ENCODE assay signal across 9 mouse cellular contexts in the genomic region with DNA sequence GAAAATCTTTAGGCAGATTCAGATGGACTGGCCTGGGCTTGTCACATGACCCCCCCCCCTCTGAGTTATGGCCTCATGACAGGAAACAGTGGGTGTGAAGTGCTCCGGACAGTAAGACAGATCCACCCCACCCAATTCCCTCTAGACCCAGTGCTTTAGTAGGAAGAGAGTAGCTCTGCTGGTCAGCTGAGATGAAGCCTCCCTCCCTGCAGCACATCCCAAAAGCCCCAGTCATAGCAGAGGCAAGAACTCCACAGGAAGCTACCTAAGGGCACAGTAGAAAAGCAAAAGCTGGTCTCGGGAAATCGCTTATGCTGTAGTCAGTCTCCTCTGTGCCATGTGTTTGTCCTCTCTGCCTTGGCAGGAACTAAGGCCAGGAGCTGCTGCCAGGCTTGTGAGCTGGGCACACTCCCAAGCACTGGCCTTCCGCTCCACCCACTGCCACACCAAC. TPM values are rescaled to one million over a fixed set of nuclear protein-coding genes. Genes with fewer than 3 reads are reported as not detected.
DNase-seq lines count a peak whose midpoint lies in the region; ATAC-seq and TF ChIP-seq lines count a peak whose summit lies in the region.
"Had no signal": no experiment of that assay in that cellular context is flagged by ENCODE, and none has a peak within 500 bp of the region (broad histone marks: within the 10 kb centered on the region; RNA-seq: fewer than 3 reads in every experiment).

No protein-coding gene starts in this region.

- H3K36me3 ChIP-seq in hindbrain, embryonic 16.5 days (ENCODE audit: control insufficient read depth, insufficient read depth, low read length), result no peaks in the 10 kb centered on the region
- no peaks in the 10 kb centered on the region for H3K36me3 ChIP-seq in hindbrain, embryonic 12.5 days
- H3K36me3 ChIP-seq in forebrain, embryonic 16.5 days (ENCODE audit: control insufficient read depth, insufficient read depth), result no peaks in the 10 kb centered on the region
- H3K36me3 ChIP-seq in intestine, postnatal 0 days (ENCODE audit: control insufficient read depth, insufficient read depth), result no peaks in the 10 kb centered on the region
- H3K36me3 ChIP-seq: limb, embryonic 13.5 days had no signal

- peak; percentile 60 for DNase-seq in adrenal gland, adult 8-10 months
- DNase-seq in kidney, postnatal 25 days, result peak; percentile 13 to 65
- DNase-seq in thymus, postnatal 36 days, result no peak

- H3K4me1 ChIP-seq in hindbrain, embryonic 16.5 days (ENCODE audit: control insufficient read depth, insufficient read depth, low read depth, low read length), result no peaks in the 10 kb centered on the region
- H3K4me1 ChIP-seq in hindbrain, embryonic 12.5 days, result no peaks in the 10 kb centered on the region
- peaks cover 7% of the 10 kb centered on the region for H3K4me1 ChIP-seq in forebrain, embryonic 16.5 days (replicated peaks; ENCODE audit: control insufficient read depth, insufficient read depth, low read length)
- H3K4me1 ChIP-seq in intestine, postnatal 0 days (replicated peaks; ENCODE audit: control insufficient read depth, insufficient read depth, low read length), result no peaks in the 10 kb centered on the region
- H3K4me1 ChIP-seq: limb, embryonic 13.5 days had no signal

- no peaks in the 10 kb centered on the region for H3K9me3 ChIP-seq in hindbrain, embryonic 16.5 days (ENCODE audit: control insufficient read depth, low read length)
- H3K9me3 ChIP-seq in hindbrain, embryonic 12.5 days (replicated peaks), result no peaks in the 10 kb centered on the region
- H3K9me3 ChIP-seq in forebrain, embryonic 16.5 days (ENCODE audit: control insufficient read depth, low read length), result no peaks in the 10 kb centered on the region
- no peaks in the 10 kb centered on the region for H3K9me3 ChIP-seq in intestine, postnatal 0 days (ENCODE audit: control insufficient read depth)
- H3K9me3 ChIP-seq: limb, embryonic 13.5 days had no signal

- H3K4me3 ChIP-seq in hindbrain, embryonic 16.5 days (ENCODE audit: low read length), result no peak overlapping the region
- H3K4me3 ChIP-seq in hindbrain, embryonic 12.5 days, result no peak overlapping the region
- H3K4me3 ChIP-seq in forebrain, embryonic 16.5 days (replicated peaks; ENCODE audit: low read length), result no peak overlapping the region
- no peak overlapping the region for H3K4me3 ChIP-seq in intestine, postnatal 0 days (ENCODE audit: low read depth, low read length)
- H3K4me3 ChIP-seq: limb, embryonic 13.5 days had no signal

- no peak overlapping the region for H3K27ac ChIP-seq in hindbrain, embryonic 16.5 days (ENCODE audit: low read depth, low read length)
- no peak overlapping the region for H3K27ac ChIP-seq in hindbrain, embryonic 12.5 days
- H3K27ac ChIP-seq in forebrain, embryonic 16.5 days (ENCODE audit: low read length), result no peak overlapping the region
- H3K27ac ChIP-seq in intestine, postnatal 0 days (ENCODE audit: low read depth, low read length), result no peak overlapping the region
- H3K27ac ChIP-seq: limb, embryonic 13.5 days had no signal

- no peak for TF ChIP-seq CTCF in intestine, postnatal 0 days (IDR thresholded peaks at IDR 0.05; ENCODE audit: low read depth)

- ATAC-seq in hindbrain, embryonic 16.5 days, result peak; percentile 94
- ATAC-seq in hindbrain, embryonic 12.5 days (ENCODE audit: low FRiP score), result no peak
- peak; percentile 85 for ATAC-seq in forebrain, embryonic 16.5 days
- peak; percentile 63 for ATAC-seq in megakaryocyte, adult 5-6 weeks (ENCODE audit: poor library complexity, severe bottlenecking)
- ATAC-seq in intestine, postnatal 0 days, result no peak

- WGBS in hindbrain, embryonic 16.5 days, result 52% methylated on average over 4 of the region's 4 CpGs
- 83% methylated on average over 4 of the region's 4 CpGs for WGBS in hindbrain, embryonic 12.5 days
- WGBS in forebrain, embryonic 16.5 days, result 65% methylated on average over 4 of the region's 4 CpGs
- 78% methylated on average over 4 of the region's 4 CpGs for WGBS in intestine, postnatal 0 days

- H3K27me3 ChIP-seq in hindbrain, embryonic 16.5 days (replicated peaks; ENCODE audit: control insufficient read depth, insufficient read depth, low read length), result no peaks in the 10 kb centered on the region
- no peaks in the 10 kb centered on the region for H3K27me3 ChIP-seq in hindbrain, embryonic 12.5 days
- H3K27me3 ChIP-seq in forebrain, embryonic 16.5 days (replicated peaks; ENCODE audit: control insufficient read depth, insufficient read depth, low read length), result no peaks in the 10 kb centered on the region
- H3K27me3 ChIP-seq in intestine, postnatal 0 days (replicated peaks; ENCODE audit: control insufficient read depth, insufficient read depth, low read length), result no peaks in the 10 kb centered on the region

- no peak overlapping the region for H3K9ac ChIP-seq in hindbrain, embryonic 16.5 days (ENCODE audit: low read depth, low read length)
- H3K9ac ChIP-seq in hindbrain, embryonic 12.5 days, result no peak overlapping the region
- no peak overlapping the region for H3K9ac ChIP-seq in forebrain, embryonic 16.5 days (replicated peaks; ENCODE audit: low read depth, low read length)
- H3K9ac ChIP-seq in intestine, postnatal 0 days (ENCODE audit: low read depth, low read length), result no peak overlapping the region
- H3K9ac ChIP-seq: limb, embryonic 13.5 days had no signal

- no peak overlapping the region for H3K4me2 ChIP-seq in hindbrain, embryonic 16.5 days (ENCODE audit: low read length)
- H3K4me2 ChIP-seq in hindbrain, embryonic 12.5 days (replicated peaks), result no peak overlapping the region
- H3K4me2 ChIP-seq in forebrain, embryonic 16.5 days (ENCODE audit: low read length), result no peak overlapping the region
- H3K4me2 ChIP-seq in intestine, postnatal 0 days (replicated peaks; ENCODE audit: low read depth), result no peak overlapping the region
- H3K4me2 ChIP-seq: limb, embryonic 13.5 days had no signal

RNA-seq across cellular contexts. Expression of a gene that starts 60.0 kb away (rescaled TPM):
- 4.7 and 5.0 TPM in 2 replicates for polyA plus RNA-seq in hindbrain, embryonic 16.5 days (2015; fragmentation: Nextera tagmentation; extraction: Ambion mirVana)
- 4.2 and 5.4 TPM in 2 replicates for polyA plus RNA-seq in hindbrain, embryonic 12.5 days (2016; fragmentation: Nextera tagmentation; extraction: Ambion mirVana)
- total RNA-seq in adrenal gland, adult 8-10 months (2022), result 10 to 100 TPM; 19.9 to 31.3 (median 22.2) TPM
- 4.4 and 5.5 TPM in 2 replicates for polyA plus RNA-seq in forebrain, embryonic 16.5 days (2015; fragmentation: Nextera tagmentation; extraction: Ambion mirVana)
- total RNA-seq in megakaryocyte, adult 5-6 weeks (2015), result 22.5 and 31.5 TPM in 2 replicates
- total RNA-seq in megakaryocyte, adult 5-6 weeks (2017), result 55.2 and 59.7 TPM in 2 replicates
- polyA plus RNA-seq in intestine, postnatal 0 days (2015; fragmentation: Nextera tagmentation; extraction: Ambion mirVana), result 17.8 and 18.0 TPM in 2 replicates

Comparison
In these comparisons a context has a peak if more than half of its experiments do, and no peak if none do; other contexts are left out.
1. ATAC-seq: peak in hindbrain, embryonic 16.5 days (single experiment), forebrain, embryonic 16.5 days (single experiment) and megakaryocyte, adult 5-6 weeks (single experiment); none in hindbrain, embryonic 12.5 days (single experiment) and intestine, postnatal 0 days (single experiment).
2. DNase-seq: peak in adrenal gland, adult 8-10 months (single experiment) and kidney, postnatal 25 days (2 of 2); none in thymus, postnatal 36 days (0 of 2).